Mouse (Mus musculus) G1E (cell line): ENCODE data around the gene Creg1. TPM values are rescaled to one million over a fixed set of nuclear protein-coding genes. Genes with fewer than 3 reads are reported as not detected.

Experiments
- ATAC-seq: 2 replicates; pipeline ENCODE4 v1.8.0; 2016; ENCODE audit warnings: mild to moderate bottlenecking; ENCODE audit not compliant: insufficient number of reproducible peaks, poor library complexity, low FRiP score, severe bottlenecking; ENCODE audit errors: extremely low read depth
- DNase-seq: peaks from one replicate; pipeline ENCODE4 v3.0.0; 2012; ENCODE audit warnings: low spot score
- H3K27me3 ChIP-seq: 2 replicates; pipeline ENCODE4 v1.6.1; 2012; ENCODE audit warnings: mild to moderate bottlenecking, low read length, inconsistent platforms; ENCODE audit not compliant: insufficient read depth
- H3K36me3 ChIP-seq: replicated peaks from 2 replicates; pipeline ENCODE3; 2012; ENCODE audit warnings: mild to moderate bottlenecking, inconsistent platforms
- H3K4me1 ChIP-seq: 2 replicates; pipeline ENCODE4 v1.6.1; 2012; ENCODE audit warnings: low read depth, low read length, inconsistent platforms, mixed read lengths; ENCODE audit not compliant: insufficient read depth
- H3K4me3 ChIP-seq: 2 replicates; pipeline ENCODE4 v1.5.1; 2012; ENCODE audit warnings: low read depth, mild to moderate bottlenecking, inconsistent platforms, low read length, moderate library complexity, mixed read lengths
- H3K9me3 ChIP-seq: replicated peaks from 2 replicates; pipeline ENCODE4 v1.6.1; 2012; ENCODE audit warnings: inconsistent platforms
- CTCF ChIP-seq: IDR thresholded peaks from 2 replicates; pipeline ENCODE4 v1.5.1; 2012; ENCODE audit warnings: low read depth, low read length, inconsistent platforms, mixed read lengths
- GATA1 ChIP-seq: IDR thresholded peaks from 2 replicates; pipeline ENCODE4 v1.6.1; 2012; ENCODE audit warnings: borderline replicate concordance, low read length, inconsistent platforms, mixed read lengths
- GATA2 ChIP-seq: IDR thresholded peaks from 2 replicates; pipeline ENCODE4 v1.6.1; 2012; ENCODE audit warnings: low read depth, low read length, inconsistent platforms, borderline replicate concordance
- POLR2AphosphoS5 ChIP-seq: IDR thresholded peaks from 2 replicates; pipeline ENCODE4 v1.6.1; 2012; ENCODE audit warnings: low read depth, low read length, inconsistent platforms; ENCODE audit not compliant: insufficient replicate concordance
- TAL1 ChIP-seq: conservative IDR thresholded peaks from 2 replicates; pipeline ENCODE4 v1.6.1; 2012; ENCODE audit warnings: low read depth, low read length, inconsistent platforms, mixed read lengths
- polyA plus RNA-seq: library from polyadenylated mRNA; stranded (reverse); fragments of >175 nt; gene quantifications from 2 replicates; pipeline ENCODE4 v1.2.3, GENCODE M21; 2012
- total RNA-seq, 2 experiments: library from RNA; stranded (forward) in 1 of 2; stranded (reverse) in 1 of 2; fragments of 200-1000 nt in 1 of 2; fragments of >200 nt in 1 of 2; fragmentation: Nextera tagmentation in 1 of 2; gene quantifications; 2 replicates each; pipeline ENCODE4 v1.2.3; 2014 to 2017

Creg1 gene
- total and polyA plus RNA-seq, 3 experiments: 139 to 514 (median 239) TPM

DNA sequence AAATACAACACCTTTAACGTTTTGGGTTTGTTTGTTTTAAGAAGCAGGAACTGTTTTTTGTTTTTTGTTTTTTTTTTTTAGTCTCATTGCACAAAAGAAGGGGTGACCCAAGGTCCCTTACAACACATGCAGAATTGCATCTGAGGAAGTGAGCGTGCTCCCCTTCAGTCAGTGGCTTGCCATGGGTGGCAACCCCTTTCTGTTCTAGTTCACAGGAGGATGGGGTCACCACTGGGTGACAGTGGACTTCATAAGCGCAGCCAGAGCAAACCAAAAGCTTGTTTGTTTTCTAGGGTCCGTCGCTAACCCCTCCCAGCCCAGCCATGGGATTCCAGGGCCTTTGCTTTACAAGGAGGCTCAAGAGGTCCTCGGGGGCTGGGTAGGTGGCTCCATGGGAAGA, 32.0 kb upstream of the Creg1 start:
- H3K9me3 ChIP-seq: no peaks in the 10 kb centered on the region
- ATAC-seq (no peak), DNase-seq (no peak)
- H3K36me3 ChIP-seq: no peaks in the 10 kb centered on the region
- H3K4me1 ChIP-seq: peaks cover 23% of the 10 kb centered on the region
- H3K4me3 ChIP-seq: no peak overlapping the region
- H3K27me3 ChIP-seq: no peaks in the 10 kb centered on the region
- TF ChIP-seq GATA2: no peak
- no peak for TF ChIP-seq POLR2AphosphoS5
- TF ChIP-seq CTCF: no peak
- TF ChIP-seq GATA1: no peak
- no peak for TF ChIP-seq TAL1

DNA sequence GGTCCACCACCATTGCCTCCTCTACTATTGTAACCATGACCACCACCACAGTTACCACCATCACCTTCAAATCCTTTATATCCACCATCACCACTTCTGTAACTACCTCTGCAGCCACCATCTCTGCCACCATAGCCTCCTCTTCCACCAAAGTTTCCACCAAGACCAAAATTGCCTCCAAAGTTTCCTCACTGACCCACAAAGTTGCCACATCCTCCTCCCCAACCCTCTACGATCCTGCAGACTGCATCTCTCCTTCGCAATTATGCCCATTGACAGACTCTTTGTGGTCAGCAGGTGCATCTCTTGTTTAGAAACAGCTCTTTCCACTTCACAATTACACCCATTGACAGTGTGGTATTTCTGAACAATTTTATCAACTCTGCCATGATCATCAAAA, 28.7 kb upstream of the Creg1 start:
- TF ChIP-seq POLR2AphosphoS5: no peak
- no peak for TF ChIP-seq CTCF
- TF ChIP-seq GATA1: no peak
- no peak for TF ChIP-seq GATA2
- TF ChIP-seq TAL1: no peak
- Histone ChIP-seq H3K27me3 (peaks cover 5% of the 10 kb centered on the region; the same call in 1 of the 2 replicates), H3K4me3 (no peak overlapping the region), H3K4me1 (peaks cover 5% of the 10 kb centered on the region), H3K36me3 (no peaks in the 10 kb centered on the region), H3K9me3 (no peaks in the 10 kb centered on the region)
- DNase-seq (no peak), ATAC-seq (no peak)

DNA sequence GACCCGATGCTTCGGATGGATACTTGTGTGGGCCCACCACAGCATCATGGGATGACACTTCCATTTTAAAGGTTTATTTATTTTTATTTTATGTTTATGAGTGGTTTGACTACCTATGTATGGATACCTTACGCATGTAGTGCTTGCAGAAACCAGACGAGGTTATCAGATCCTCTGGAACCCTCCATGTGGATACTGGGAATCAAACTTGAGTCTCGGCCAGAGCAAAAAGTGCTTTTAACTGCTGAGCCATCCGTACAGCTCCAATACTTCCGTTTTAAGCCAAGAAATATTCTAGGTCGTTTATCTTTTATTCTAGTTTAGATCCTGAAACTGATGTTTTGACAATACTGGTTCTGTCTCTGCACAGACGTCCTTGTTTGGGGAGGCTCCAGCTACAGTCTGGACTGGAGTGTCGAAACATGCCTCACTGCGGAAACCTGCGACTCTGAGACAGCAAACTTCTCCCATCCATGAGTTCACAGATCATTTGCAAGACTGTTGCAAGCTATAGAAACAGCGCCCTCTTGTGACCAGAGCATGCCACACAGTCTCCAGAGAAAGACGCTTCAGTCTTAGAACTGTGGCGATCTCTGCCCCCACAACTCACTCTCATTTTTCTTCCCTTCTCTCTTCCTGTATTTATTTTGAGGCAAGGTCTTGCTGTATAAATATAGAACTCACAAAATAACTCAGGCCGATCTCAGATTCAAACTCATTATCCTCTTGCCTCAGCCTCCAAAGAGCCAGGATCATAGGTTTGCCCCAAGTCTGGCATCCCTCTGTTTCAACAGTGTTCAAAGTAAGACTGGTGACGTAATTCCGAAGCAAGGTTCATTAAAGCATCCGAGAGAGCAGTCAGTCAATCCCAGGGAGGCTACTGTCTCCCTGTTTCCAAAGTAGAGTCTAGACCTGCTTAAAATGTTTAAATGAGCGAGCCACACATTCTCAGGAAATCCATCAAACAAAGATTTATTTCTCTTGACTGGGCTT, 27.4 kb upstream of the Creg1 start:
- TF ChIP-seq TAL1 (no peak), CTCF (peak; percentile 94), GATA1 (no peak), POLR2AphosphoS5 (no peak)
- H3K4me3 ChIP-seq: no peak overlapping the region
- H3K9me3 ChIP-seq: no peaks in the 10 kb centered on the region
- H3K36me3 ChIP-seq: no peaks in the 10 kb centered on the region
- peaks cover 11% of the 10 kb centered on the region for H3K27me3 ChIP-seq
- H3K4me1 ChIP-seq: peaks cover 5% of the 10 kb centered on the region
- ATAC-seq: peak; percentile 76
- peak; percentile 40 for DNase-seq

DNA sequence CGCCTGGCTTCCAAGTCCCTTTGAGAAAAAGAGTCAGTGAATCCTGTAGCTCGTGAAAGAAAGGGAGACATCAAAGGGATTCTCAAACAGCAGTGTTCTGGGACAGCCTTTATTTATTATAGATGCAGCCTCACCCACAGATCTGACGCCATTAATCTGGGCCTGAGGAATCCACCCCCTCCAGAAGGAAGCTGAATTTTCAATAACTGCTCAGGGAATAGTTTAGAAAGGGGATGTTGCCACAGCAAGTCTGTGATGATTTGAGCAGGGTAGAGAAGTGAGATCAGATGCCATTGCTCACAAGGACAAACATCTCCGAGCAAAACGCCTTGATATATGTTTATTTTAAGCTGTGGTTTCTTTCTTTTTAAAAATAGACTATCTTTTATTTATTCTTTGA, 26.1 kb upstream of the Creg1 start:
- TF ChIP-seq GATA1 (no peak), CTCF (no peak), POLR2AphosphoS5 (no peak), GATA2 (no peak), TAL1 (no peak)
- Histone ChIP-seq H3K9me3 (no peaks in the 10 kb centered on the region), H3K4me1 (peaks cover 5% of the 10 kb centered on the region; the same call in 1 of the 2 replicates), H3K4me3 (no peak overlapping the region), H3K27me3 (peaks cover 17% of the 10 kb centered on the region), H3K36me3 (no peaks in the 10 kb centered on the region)
- DNase-seq (no peak), ATAC-seq (no peak)

DNA sequence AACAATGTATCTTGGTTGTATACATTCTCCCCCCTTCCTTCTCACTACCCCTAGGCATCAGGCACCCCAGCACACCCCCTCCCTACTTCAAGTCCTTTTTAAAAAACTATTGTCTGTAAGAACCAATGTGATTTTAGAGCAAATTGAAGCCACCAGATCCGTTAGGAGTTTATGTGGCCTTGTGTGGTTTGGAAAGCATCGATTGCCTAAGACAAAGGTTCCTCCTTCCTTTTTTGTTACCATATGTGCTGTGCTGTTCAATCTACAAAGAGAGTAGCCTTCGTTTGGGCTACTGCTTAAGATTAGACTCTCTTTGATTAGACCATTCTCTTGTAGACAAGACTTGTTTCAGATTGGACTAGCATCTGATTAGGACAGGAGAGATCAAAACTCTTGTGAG, 25.7 kb upstream of the Creg1 start:
- ATAC-seq (no peak), DNase-seq (no peak)
- TF ChIP-seq GATA1 (no peak), CTCF (no peak), GATA2 (no peak)
- Histone ChIP-seq H3K4me1 (peaks cover 5% of the 10 kb centered on the region; the same call in 1 of the 2 replicates), H3K4me3 (no peak overlapping the region), H3K9me3 (no peaks in the 10 kb centered on the region), H3K36me3 (no peaks in the 10 kb centered on the region), H3K27me3 (peaks cover 20% of the 10 kb centered on the region)

DNA sequence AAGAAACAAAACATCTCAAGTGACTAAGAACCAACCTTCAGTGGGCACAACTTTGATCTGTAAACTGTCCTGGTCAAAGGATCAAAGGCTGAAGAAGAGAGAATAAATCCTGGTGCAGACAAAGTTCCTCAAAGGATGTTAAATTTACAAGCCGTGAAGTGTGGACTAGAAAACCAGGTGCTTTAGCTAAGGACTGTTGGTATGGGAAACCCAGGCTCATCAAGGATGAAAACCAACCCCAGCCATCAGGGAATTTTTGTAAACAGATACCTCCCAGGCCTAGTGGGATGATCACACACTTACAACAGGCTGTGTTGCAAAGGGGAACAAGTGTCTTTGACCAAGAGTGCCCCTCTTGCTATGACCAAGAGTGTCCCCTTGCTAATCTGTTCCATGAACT, 24.6 kb upstream of the Creg1 start:
- H3K4me3 ChIP-seq: no peak overlapping the region
- H3K4me1 ChIP-seq: peaks cover 5% of the 10 kb centered on the region; the same call in 1 of the 2 replicates
- H3K36me3 ChIP-seq: no peaks in the 10 kb centered on the region
- peaks cover 20% of the 10 kb centered on the region for H3K27me3 ChIP-seq
- no peak for ATAC-seq
- H3K9me3 ChIP-seq: no peaks in the 10 kb centered on the region
- no peak for DNase-seq
- TF ChIP-seq GATA2: no peak
- TF ChIP-seq CTCF: no peak
- no peak for TF ChIP-seq GATA1
- no peak for TF ChIP-seq TAL1
- no peak for TF ChIP-seq POLR2AphosphoS5
